Mouse (Mus musculus) lung, postnatal 36 days (tissue): ENCODE measurements at regions not wholly inside any gene's neighbourhood (a gene's known extent, or its start where the extent isn't known, plus 50 kb on each side); places are given as distances from the start of the nearest gene placed in this dataset.
A peak's percentile ranks its signal among the peaks of the same experiment; 100 is the strongest.

ENCODE experiments used
- DNase-seq: peaks from one replicate; pipeline ENCODE4 v3.0.0; 2022; ENCODE audit warnings: mixed read lengths

DNA sequence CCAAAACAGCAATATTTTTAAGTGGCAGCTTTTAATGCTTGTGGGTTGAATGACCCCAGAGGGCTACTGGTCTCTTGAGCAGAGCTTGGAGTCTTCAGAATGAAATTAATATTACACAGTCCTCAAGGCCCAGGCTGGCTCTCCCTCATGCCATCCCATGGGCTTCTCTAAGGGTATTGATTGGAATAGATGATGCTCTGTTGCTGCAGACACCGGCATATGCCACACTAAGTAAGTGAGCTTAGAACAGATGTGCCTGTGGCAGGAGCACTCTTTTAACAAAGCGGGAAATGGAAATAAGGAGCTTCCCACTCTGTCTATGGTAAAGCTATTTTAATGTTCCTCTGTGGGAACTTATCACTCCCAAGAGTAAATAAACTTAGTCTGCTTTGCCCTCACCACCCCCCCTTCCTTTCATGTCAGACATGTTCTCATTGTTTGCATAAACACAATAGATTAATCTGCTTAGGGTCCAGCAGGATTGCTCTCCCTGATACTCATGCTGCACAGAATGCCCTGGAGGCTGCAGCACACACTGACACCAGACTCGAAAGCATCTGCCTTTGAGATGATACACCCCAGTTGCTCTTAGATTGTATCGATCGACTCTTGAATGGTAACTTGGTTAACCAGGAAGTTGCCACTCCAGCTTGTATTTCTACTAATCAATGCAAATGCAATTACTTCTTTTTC is 294.5 kb upstream of the Adamts16 start:
- DNase-seq: no peak

DNA sequence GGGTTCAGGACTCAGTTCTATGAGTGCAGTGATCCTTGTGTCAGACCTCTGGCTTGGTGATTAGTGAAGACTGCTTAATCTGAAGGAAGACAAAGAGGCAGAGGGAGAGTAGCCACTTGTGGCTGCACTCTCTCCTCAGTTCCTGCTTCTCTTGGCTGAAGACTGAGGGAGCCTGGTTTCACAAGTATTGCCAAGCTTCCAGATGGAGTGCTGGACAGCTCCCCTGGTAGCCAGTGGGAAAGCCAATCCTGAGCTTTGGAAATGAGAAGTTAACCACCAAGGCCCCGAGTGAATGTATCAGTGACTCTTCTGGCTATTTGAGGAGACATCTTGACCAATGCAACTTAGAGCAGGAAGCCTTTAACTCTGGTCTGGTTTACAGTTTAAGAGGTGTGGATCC is 279.9 kb upstream of the Adamts16 start:
- peak; percentile 2 for DNase-seq

DNA sequence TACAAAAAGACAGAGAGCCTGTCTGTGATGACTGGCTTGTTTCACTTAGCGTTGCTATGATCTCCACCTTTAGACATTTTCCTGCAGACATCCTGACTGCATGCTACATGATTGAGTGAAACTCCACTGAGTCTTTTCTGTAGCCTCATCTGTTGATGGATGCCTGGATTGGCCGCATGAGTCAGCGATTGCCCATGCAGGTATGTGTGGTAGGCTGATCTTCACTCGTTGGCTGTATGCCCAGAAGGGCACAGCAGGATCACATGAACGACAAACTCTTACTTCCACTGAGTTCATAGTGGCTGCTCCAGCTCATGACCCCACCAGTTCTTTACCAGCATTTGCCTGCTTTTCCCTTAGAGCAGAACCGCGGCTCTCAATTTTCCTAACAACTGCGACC is 266.6 kb upstream of the Adamts16 start:
- DNase-seq: peak; percentile 38

DNA sequence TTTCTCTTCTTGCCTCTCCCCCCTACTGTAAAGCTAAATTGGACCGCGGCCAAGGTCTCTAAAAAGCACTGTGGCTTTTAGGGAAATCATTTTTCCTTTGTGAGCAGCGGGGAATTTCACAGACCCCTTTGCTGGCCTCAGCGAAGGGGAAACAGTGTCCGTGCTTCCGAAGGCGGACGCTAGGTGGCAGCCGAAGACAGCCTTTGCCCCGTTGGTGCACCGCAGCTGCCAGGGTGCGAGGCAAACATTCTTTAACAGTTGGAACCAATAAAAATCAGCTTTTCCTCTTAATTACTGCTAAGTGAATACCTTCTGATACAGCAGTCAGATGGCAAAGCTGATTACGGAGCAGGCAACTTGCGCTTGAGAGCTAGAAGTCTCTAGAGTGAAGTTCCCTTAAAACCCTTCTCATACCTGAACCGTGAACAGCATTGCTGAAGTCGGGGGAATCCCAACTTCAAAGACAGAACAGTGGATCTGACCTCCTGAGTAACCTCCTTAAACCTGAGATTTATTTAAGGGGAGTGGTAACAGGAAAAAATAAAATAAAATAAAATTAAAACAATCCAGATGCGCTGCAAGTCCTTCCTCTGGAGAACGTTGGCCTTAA is 263.7 kb upstream of the Adamts16 start:
- peak; percentile 42 for DNase-seq

DNA sequence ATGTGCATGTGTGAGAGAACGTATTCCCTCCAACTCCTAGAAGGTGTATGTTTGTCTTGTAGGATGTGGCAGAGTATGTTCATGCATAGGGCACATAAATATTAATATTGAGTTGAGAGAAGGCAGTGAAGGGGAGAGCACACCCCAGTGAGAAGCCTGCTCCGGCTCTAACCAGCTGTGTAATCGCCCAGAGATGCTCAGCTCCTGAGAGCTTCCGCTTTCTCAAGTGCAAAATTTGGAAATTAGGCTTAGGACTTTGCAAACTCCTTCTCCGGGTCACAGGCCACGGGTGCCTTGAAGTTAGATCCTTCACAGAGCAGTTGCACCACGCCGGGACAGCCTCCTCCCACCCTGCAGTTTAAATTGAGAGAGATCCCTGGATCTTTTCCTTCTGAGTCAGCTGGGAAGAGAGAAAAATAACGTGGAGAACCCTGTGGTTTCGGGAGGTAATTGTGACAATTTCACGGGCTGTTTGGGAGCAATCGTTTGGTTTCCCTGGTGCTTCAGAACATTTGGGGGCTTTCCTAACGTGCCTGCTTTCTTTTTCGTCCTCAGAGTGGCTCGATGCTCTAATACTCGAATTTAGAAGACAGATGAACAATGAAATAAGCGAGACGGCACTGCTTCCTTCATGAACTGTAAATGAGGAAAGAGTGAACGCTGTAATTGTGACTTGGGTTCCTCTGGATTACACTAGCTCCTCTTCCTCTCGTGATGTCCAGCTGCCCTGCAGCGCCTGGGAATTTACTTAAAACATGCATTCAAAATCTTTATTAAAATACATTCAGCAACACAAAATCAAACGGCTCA is 263.0 kb upstream of the Adamts16 start:
- no peak for DNase-seq

DNA sequence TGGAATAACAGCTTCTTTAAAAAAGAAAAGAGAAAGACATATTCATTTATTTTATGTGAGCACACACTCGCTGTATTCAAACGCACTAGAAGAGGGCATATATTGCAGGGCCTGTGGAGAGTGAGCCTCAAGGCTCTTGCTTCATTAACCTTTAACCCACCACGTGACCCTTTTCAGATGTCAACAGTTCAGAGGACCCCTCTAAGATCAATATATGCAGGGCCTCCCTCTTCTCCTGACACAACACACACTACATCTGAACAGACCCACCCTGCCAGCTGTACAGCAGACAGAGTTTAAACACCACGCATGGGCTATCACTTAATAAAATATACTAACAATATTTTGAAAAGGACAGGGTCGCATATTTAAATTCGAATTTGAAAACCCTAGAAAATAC is 242.7 kb upstream of the Adamts16 start:
- DNase-seq: no peak

DNA sequence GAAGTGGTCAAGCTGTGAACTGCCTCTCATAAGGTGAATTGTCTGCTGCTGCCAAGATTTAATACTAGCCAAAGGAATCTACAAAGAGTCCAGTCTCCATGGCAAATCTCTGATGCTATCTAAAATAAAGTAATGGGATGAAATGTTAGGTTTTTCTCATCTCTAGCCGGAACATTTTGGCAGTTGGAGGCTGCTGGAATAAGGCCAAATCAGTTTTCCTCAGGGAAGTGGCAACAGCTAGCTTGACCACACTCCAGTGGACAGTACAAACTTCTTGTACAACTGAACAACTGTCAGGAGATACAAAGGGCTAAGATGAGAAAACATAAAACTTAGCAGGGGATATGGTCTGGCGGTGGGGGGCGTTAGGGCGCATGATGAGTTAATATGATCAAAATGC is 234.3 kb upstream of the Adamts16 start:
- no peak for DNase-seq

DNA sequence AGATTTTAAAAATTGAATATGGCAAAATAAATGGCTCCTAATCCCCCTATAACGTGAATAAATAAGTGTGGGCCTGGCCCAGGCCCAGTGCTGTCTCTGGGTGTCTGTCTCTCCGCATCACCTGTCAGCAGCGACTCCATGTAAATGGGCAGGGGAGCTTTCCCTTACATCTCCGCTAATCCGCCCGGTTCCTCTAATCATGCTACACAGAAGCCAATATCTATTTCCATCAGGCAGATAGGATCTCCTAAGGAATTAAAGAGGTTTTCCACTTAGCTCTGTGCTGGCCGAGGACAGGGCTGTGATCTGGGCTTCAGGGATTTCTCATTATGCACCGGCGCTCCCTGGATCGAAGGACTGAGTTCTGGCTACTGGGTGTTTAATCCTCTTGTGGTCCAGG is 232.4 kb upstream of the Adamts16 start:
- DNase-seq: no peak

DNA sequence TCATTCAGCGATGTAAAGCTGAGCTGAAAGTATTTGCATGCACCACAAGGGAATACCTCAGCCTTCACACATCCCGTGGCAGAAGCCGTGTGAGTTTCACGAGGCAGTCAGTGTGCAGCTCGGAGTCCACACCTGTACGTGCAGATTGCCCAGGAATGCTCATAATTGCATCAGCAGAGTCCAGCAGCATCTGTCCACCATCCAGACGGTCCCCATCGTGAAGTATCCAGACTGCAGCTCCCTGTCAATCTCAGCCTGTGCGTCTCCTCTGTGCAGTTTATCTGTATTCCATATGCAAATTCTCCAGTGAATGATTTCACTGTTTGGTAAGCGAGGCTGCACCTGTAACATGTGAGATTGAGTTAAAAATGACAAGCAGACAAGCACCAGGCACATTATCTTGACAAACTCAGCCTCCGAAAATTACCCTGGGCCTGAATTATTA is 227.2 kb upstream of the Adamts16 start:
- DNase-seq: no peak

DNA sequence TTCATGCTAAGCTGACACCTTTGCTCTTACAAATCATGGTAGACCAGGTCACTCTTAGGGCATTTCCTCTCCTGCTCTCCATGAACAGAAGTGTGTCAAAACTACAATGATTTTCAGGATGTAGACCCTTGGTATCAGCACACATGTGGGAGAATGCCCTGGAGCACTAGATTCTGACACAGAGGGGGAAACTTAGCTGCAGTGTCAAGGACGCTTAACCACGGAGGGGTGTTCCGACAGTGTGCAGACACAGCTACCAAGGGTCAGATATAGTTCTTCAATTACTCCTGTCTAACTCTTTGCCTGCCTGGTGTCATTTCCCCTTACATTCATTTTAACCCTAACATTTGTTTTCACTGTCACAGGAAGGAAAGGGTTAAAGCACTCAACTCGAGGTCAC is 226.4 kb upstream of the Adamts16 start:
- DNase-seq: no peak

DNA sequence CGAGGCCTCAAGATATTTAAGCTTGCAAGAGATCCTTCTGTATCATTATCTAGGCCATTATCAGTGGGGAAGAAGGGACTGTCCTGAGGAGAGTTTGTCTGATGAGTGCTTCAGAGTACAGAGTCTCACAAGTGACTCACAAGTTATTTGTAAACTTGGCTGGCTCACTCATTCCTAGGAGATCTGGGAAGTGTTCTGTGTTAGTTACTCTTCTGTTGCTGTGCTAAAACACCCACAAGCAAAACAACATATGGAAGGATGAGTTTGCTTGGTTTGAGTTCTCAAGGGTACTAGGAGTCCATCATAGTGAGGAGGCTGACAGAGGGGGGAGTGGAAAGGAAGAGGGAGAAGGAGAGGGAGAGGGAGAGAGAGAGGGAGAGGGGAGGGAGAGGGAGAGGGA is 224.0 kb upstream of the Adamts16 start:
- no peak for DNase-seq

DNA sequence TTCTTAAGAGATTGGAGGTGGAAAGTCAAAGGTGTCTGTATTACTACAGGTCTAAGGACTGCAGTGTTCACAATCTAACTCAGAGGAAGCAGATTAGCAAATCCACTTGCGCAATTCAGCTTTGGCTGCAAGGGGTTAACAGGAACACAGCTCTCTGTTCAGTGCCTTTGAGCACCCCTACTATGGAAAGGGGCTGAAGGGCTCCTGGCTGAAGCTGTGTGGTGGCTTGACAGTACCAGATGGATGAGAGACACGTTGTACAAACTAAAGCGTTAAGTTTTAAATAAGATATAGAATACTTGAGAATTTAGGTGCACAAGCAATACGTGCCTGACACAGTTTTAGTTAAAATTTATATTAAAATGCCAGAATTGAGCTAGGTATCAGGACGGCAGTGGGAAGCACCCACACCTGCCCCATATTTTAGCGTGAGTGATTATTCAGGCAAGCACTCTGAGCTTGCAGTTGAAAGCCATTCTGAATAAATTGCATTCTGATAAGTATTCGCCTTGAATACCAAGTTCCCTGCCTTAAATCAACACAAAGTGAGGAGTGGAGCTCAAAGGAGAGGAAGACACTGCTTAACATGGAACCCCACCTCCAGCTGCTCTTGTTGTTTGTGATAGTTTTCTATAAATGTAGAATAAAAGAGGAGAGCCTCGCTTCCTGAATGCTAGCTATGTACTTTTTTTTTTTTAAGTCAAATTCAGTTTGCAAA is 223.1 kb upstream of the Adamts16 start:
- DNase-seq: no peak

DNA sequence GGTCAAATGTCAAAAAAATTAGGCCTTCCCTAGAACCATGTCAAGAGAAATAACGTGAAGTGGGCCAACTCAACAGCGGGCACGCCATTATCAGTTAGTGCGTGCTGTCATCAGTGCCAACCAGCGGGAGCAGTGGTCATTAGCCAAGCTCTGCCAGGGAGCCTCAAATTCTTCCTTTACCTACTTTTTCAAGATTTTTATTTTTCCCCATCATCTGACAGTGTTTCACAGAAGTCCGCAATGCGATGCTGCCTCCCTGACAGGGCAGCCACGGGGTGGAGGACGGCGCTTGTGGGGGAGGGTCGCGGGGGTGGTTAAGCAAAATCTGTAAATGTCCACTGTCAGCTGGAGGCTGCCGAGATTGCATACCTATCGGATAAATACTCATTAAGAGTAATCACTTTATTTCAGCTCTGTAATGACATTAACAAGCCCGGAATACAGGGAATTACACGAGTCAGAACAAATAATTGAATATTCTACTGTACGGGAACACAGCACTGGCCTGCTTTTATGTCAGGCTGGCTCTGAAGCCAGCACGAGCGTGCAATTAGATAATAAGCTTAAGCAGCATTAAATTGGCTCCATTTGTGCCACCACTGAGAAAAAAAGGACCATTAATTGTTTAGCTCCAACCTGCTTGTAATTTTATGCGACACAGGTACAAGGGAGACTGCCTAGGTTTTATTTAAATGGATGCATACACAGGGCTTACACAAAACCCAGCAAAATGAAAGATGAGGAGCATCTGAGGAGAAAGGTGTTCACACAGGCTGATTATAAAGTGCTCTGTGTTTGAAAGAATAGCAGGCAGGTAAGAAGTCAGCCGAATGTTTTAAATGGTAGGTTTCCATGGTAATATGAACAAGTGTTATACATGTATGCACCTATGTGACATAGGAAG is 212.0 kb upstream of the Adamts16 start:
- DNase-seq: no peak

DNA sequence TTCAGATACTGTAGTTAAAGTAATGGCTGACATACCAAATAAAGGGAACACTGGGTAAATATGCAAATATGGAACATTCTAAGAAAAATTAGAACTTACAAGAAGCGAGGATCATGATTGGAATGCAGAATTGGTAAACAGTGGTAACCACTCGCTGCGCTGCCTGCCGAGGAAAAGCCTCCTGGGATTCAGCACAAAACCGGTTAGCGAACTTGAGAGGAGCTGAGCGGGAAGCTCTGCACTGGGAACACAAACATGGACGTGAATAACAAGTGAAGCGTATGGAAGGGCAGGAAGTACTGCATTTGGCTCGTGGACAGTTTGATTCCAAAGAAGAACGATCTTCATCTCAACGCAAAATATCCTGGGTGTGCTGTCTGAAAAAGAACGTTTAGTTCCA is 209.0 kb upstream of the Adamts16 start:
- no peak for DNase-seq

DNA sequence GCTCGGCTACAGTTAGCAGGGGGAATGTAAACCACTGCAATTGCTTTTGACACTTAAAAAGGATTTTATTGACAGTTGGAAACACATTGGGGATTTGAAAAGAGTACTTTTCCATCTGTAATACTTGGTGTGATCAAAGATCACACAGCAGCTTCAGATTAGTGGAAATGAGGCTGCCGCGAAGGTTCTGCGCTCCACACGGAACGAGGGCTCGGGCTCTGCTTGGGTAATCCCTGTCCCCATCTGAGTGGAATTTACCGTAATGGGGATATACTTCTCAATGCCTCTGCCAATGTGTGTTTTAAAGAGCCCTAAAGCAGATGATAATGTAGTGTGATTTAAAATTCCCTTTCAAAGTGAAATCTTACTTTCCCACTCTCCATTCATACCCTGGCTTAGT is 194.4 kb upstream of the Adamts16 start:
- DNase-seq: no peak

DNA sequence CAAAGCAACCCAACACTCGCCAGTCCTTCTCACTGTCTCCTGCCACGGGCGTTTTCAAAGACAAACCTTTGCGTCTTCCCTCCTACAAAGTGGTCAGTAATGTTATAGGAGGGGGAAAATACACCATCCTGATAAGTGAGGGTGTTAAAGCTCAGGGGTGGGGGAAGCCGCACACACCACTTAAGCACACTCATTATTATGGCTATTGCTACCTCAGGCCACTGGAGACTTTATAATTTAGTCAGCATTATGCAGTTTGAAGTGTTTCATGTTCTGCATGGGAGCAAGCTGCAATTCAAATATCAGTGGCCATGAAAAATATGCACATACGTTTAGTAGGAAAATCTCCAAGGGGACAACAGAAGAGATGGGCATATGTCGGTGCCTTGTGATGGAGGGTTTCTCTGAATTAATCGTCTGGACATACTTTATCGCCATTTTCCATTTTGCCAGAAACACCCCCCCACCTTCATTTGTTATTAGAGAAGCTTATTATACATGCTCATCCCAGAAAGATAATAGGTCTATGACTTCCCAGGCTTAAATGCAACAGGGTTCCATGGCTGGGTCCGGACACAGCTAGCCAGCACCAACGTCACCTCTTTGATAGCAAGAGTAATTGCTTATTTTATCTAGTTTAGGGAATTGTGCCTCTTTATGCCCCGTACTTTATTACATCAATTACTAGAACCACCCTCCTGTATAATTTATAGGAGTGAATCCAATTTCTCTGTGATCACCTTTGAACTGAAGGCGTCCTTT is 193.5 kb upstream of the Adamts16 start:
- DNase-seq: no peak

DNA sequence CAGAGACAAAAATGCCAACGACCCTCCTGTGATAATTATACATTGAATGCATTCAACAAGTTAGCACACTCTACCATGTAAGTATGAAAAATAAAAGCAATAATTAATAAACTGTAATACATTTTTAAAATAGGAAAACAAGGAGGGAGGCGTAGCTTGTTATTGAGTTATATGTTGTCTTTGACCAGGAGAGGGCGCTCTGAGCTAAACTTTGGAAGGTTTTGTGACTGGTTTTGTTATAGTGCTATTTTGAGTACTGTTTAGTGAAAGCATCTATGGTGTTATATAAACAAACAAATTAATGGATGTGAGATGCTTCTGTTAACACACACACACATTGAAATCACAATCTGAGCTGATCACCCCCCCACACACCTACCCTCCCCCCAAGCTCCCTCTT is 166.6 kb upstream of the Adamts16 start:
- DNase-seq: peak; percentile 16

DNA sequence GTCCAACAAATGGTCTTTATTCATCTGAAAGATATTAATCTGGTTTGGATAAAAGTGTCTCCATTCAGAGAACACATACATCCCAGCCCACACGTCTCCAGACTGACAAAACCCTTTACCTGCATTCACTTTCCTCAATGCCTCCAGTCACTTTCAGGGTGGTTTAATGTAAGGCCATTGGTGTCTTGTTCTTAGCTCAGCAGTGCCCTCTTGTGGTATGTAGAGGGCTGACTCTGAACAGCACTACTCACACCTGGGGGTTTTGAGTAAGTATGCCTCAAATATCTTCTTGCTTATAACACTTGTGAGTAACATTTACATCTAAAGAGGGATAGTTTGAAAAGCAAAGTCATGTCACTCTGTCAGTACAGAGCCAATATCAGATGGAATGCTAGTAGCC is 164.5 kb upstream of the Adamts16 start:
- DNase-seq: peak; percentile 54

DNA sequence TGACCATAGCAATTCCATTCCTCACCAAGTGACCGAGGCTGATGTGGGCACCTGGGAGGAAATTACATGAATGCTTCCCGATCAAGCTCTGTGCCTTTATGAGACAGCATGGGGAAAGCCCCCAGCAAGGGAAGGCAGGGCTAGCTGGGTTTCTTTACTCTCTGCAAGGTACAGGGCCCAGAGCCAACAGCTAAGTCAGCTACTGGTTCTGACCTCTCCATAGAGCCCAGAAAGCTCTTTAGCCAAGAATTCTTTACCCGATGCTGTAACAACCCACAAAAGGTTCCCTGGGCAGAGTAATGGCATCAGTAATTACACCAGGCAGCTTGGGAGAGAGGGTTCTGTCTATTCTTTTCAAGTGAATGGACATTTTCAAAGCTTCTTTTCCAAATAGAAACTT is 161.9 kb upstream of the Adamts16 start:
- peak; percentile 1 for DNase-seq

DNA sequence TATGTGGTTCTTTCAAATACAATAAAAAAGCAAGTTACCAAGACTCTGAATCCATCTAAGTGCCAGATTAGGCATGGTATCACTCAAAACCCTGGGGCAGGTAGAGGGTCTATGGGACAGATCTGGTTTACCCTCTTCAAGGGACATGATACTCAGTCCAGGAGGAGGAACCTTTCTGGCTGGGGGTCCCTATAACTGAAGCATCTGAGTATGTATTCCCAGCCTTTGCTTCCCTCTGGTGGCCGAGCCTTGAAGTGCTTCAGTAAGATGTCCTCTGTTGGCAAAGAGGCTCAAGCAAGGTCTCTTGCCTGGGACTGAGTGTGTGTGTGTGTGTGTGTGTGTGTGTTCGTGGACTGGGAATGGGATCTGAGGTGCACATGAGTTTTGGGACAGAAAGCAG is 159.7 kb upstream of the Adamts16 start:
- DNase-seq: peak; percentile 49

DNA sequence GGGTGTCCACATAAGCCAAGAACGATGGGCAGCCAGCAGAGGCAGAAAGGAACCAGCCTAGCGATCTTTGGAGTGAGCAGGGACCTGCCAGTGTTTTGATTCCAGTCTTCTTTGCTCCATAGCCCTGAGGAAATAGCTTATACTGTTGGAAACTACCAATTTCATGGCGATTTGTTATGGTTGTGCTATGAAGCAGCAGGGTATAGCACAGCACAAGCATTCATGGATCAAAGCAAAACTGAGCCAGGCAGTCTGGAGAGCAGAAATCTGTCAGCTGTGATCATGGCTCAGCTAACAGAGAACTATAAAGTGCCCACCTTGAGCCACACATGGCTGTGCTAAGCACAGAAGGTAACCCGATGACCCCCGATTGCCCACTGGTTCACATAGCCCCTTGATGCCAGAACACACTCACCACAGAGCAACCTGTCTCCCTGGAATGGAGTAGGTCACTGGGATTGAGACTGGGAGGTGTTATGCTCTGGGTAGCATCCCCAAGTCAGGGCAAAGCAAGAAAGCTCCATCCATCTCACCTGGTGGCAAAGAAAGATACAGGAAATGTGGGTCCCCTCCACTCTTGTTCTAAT is 158.9 kb upstream of the Adamts16 start:
- no peak for DNase-seq
